Mouse (Mus musculus) naive thymus-derived CD4-positive, alpha-beta T cell, adult 2 months (primary cell): ENCODE measurements around the gene Sorbs2.

Experiments
- DNase-seq: peaks from one replicate; pipeline ENCODE4 v3.0.0-alpha.2; 2011; ENCODE audit warnings: low read depth

Gene Sorbs2

GRCm38 (mm10) chr8:45579714-45580543 is 72.3 kb downstream of the Sorbs2 start:
- DNase-seq, result no peak

GRCm38 (mm10) chr8:45580544-45580866 is 72.9 kb downstream of the Sorbs2 start:
- no peak for DNase-seq

- no peak for DNase-seq
Measured at GRCm38 (mm10) chr8:45583856-45584255, 76.3 kb downstream of the Sorbs2 start.

- DNase-seq, result no peak
Measured at GRCm38 (mm10) chr8:45584390-45585052, 76.9 kb downstream of the Sorbs2 start.

GRCm38 (mm10) chr8:45585158-45585557 is 77.6 kb downstream of the Sorbs2 start:
- no peak for DNase-seq

- DNase-seq, result no peak
Measured at GRCm38 (mm10) chr8:45587011-45587410, 79.4 kb downstream of the Sorbs2 start.

GRCm38 (mm10) chr8:45591888-45592287 is 84.3 kb downstream of the Sorbs2 start:
- no peak for DNase-seq

- no peak for DNase-seq
Measured at GRCm38 (mm10) chr8:45593711-45594110, 86.1 kb downstream of the Sorbs2 start.

- DNase-seq, result no peak
Measured at GRCm38 (mm10) chr8:45595983-45596382, 88.4 kb downstream of the Sorbs2 start.

- no peak for DNase-seq
Measured at GRCm38 (mm10) chr8:45596591-45596990, 89.0 kb downstream of the Sorbs2 start.

GRCm38 (mm10) chr8:45597631-45598420 is 90.2 kb downstream of the Sorbs2 start:
- DNase-seq, result no peak

- DNase-seq, result no peak
Measured at GRCm38 (mm10) chr8:45598883-45599282, 91.3 kb downstream of the Sorbs2 start.

GRCm38 (mm10) chr8:45602019-45602418 is 94.4 kb downstream of the Sorbs2 start:
- DNase-seq, result no peak

GRCm38 (mm10) chr8:45605419-45605818 is 97.8 kb downstream of the Sorbs2 start:
- no peak for DNase-seq

GRCm38 (mm10) chr8:45607012-45607411 is 99.4 kb downstream of the Sorbs2 start:
- DNase-seq, result no peak

- no peak for DNase-seq
Measured at GRCm38 (mm10) chr8:45608413-45608812, 100.8 kb downstream of the Sorbs2 start.

- no peak for DNase-seq
Measured at GRCm38 (mm10) chr8:45610426-45611215, 103.0 kb downstream of the Sorbs2 start.

- DNase-seq, result no peak
Measured at GRCm38 (mm10) chr8:45611320-45611719, 103.7 kb downstream of the Sorbs2 start.

GRCm38 (mm10) chr8:45614610-45615009 is 107.0 kb downstream of the Sorbs2 start:
- no peak for DNase-seq

GRCm38 (mm10) chr8:45615050-45615449 is 107.5 kb downstream of the Sorbs2 start:
- DNase-seq, result no peak

GRCm38 (mm10) chr8:45615551-45615950 is 108.0 kb downstream of the Sorbs2 start:
- no peak for DNase-seq
